Mouse (Mus musculus): Measurements from ENCODE around the gene Agap3. TPM values are rescaled to one million over a fixed set of nuclear protein-coding genes. Genes with fewer than 3 reads are reported as not detected.

The Agap3 gene
- polyA plus RNA-seq, 1 experiment from 2014 or later: 61.2 TPM

- WGBS: 60% methylated on average over 11 of the region's 11 CpGs
- Histone ChIP-seq H3K36me3 (replicated peaks) (no peaks in the 10 kb centered on the region), H3K4me1 (peaks cover 5% of the 10 kb centered on the region; the same call in 1 of the 2 replicates), H3K27me3 (peaks cover 58% of the 10 kb centered on the region), H3K9me3 (no peaks in the 10 kb centered on the region), H3K4me3 (replicated peaks) (no peak overlapping the region), H3K9ac (no peak overlapping the region), H3K4me2 (no peak overlapping the region), H3K27ac (no peak overlapping the region)
- ATAC-seq (ENCODE audit: low FRiP score): no peak
These were observed 81.4 kb downstream of the Agap3 start for GRCm38 (mm10) chr5:24533391-24533790.

DNA sequence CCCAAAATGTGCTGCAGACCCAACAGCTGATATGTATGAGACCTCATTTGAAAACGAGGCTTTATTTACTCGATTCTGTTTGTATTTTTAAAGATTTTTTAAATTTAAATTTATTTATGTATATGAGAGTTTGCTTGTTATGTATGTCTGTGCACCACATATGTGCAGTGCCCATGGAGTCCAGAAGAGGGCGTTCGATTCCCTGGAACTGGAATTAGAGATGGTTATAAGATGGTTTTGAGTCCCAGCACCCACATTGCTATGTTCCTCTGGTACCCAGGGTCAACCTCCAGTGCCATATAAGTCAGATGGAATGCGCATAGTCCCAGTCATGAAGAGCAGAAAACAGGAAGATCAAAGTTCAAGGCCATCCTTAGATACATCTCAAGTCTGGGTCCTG, 82.3 kb downstream of the Agap3 start:
- Histone ChIP-seq H3K27me3 (peaks cover 49% of the 10 kb centered on the region), H3K9ac (no peak overlapping the region), H3K4me1 (peaks cover 5% of the 10 kb centered on the region; the same call in 1 of the 2 replicates), H3K36me3 (replicated peaks) (no peaks in the 10 kb centered on the region), H3K4me3 (replicated peaks) (no peak overlapping the region), H3K27ac (no peak overlapping the region), H3K9me3 (no peaks in the 10 kb centered on the region), H3K4me2 (no peak overlapping the region)
- ATAC-seq (ENCODE audit: low FRiP score): no peak
- 61% methylated on average over 5 of the region's 5 CpGs for WGBS

DNA sequence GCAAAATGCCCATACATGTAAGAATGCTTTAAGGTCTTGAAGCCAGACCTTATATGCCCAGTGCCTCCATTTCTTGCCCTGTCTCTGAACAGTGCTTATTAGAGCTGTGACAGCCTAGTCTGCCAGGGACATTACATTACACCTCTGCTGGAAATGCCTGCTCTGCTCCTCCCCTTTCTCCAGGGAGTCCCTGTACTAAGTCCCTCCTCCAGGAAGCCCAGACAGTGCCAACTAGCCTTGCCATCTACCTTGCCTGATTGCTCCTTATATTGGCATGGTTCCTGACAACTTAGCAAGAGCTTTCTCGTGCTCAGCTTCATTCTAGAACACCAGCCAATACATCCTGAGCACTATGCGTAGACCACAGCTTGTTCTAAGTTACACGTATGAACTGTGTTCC, 83.8 kb downstream of the Agap3 start:
- Histone ChIP-seq H3K36me3 (replicated peaks) (no peaks in the 10 kb centered on the region), H3K27me3 (peaks cover 40% of the 10 kb centered on the region), H3K4me1 (peaks cover 8% of the 10 kb centered on the region; the same call in 1 of the 2 replicates), H3K4me3 (replicated peaks) (no peak overlapping the region), H3K27ac (no peak overlapping the region), H3K4me2 (no peak overlapping the region), H3K9me3 (no peaks in the 10 kb centered on the region), H3K9ac (no peak overlapping the region)
- WGBS: 89% methylated on average over 3 of the region's 3 CpGs
- ATAC-seq (ENCODE audit: low FRiP score): no peak

- H3K4me3 ChIP-seq (replicated peaks): no peak overlapping the region
- 63% methylated on average over 5 of the region's 5 CpGs for WGBS
- no peak for ATAC-seq (ENCODE audit: low FRiP score)
These were observed 84.5 kb downstream of the Agap3 start for GRCm38 (mm10) chr5:24536511-24536910.

DNA sequence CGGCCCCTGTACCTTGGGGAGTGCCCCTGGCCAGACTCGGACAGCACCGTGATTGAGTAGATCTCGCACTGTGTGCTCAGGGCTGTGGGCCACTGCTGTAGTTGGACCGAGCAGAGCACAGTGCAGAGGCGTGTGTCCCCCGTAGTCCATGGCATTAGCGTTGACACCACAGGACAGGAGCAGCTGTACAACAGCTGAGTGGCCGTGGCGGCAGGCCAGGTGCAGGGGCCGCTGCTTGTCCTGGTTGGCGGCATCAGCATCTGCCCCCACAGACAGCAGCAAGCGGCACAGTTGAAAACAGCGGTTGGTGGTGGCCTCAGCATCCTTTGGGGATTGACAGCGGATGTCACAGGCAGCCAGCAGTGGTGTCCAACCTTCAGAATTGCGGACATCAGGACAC, 85.6 kb downstream of the Agap3 start:
- Histone ChIP-seq H3K36me3 (replicated peaks) (no peaks in the 10 kb centered on the region), H3K9ac (no peak overlapping the region), H3K27me3 (peaks cover 23% of the 10 kb centered on the region), H3K27ac (no peak overlapping the region), H3K4me2 (no peak overlapping the region), H3K4me3 (replicated peaks) (no peak overlapping the region), H3K9me3 (no peaks in the 10 kb centered on the region), H3K4me1 (peaks cover 10% of the 10 kb centered on the region; the same call in 1 of the 2 replicates)
- 68% methylated on average over 16 of the region's 16 CpGs for WGBS
- no peak for ATAC-seq (ENCODE audit: low FRiP score)

More at GRCm38 (mm10) chr5:24536511-24536910, 84.5 kb downstream of the Agap3 start:
- H3K36me3 ChIP-seq (replicated peaks): no peaks in the 10 kb centered on the region
- peaks cover 10% of the 10 kb centered on the region; the same call in 1 of the 2 replicates for H3K4me1 ChIP-seq
- no peak overlapping the region for H3K4me2 ChIP-seq
- H3K27me3 ChIP-seq: peaks cover 32% of the 10 kb centered on the region
- 0 out of 2 replicates have a peak overlapping the region, but pooled peaks have one; percentile 13 for H3K27ac ChIP-seq
- H3K9ac ChIP-seq: no peak overlapping the region
- H3K9me3 ChIP-seq: no peaks in the 10 kb centered on the region

DNA sequence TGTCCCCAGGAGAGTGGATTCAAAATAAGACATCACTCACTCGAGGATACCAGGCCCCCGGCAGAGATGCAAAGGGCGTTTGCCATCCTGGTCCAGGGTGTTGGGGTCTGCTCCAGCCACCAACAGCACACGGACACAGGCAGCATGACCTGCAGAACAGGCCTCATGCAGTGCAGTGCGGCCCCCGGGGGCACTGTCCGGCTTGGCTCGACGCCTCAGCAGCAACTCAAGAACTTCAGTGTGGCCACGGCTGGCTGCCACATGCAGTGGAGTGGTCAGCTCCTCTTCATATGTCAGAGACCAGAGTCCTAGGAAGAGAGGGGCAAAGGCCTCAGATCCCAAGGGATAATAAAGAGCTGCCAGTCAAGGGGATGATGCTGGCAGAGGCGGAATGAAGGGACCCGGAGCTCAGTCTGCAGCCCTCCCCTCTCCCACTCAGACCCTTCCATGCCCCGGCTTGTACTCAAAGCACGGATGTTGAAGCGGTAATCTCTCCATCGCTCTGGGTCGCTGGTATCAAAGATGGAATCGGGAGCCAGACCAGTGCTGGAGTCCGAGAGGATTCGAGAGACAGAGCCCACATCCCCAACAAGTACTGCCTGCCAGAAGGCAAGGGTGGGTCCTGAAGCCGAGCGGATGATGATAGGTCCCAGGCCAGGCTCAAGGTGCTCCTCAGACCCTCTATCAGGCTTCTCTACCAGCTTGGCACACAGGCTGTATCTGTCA, 87.8 kb downstream of the Agap3 start:
- H3K9ac ChIP-seq: no peak overlapping the region
- H3K27me3 ChIP-seq: peaks cover 7% of the 10 kb centered on the region; the same call in 1 of the 2 replicates
- peaks cover 10% of the 10 kb centered on the region; the same call in 1 of the 2 replicates for H3K4me1 ChIP-seq
- ATAC-seq (ENCODE audit: low FRiP score): no peak
- H3K4me2 ChIP-seq: no peak overlapping the region
- H3K27ac ChIP-seq: no peak overlapping the region
- H3K9me3 ChIP-seq: no peaks in the 10 kb centered on the region
- H3K4me3 ChIP-seq (replicated peaks): no peak overlapping the region
- WGBS: 79% methylated on average over 22 of the region's 22 CpGs
- H3K36me3 ChIP-seq (replicated peaks): no peaks in the 10 kb centered on the region

GRCm38 (mm10) chr5:24540387-24541143, 88.6 kb downstream of the Agap3 start, which contains the start of gene Asb10:
TSS of gene Asb10 (minus strand) at chr5:24540978.
- no peak within 1 kb of the TSS for H3K9ac ChIP-seq
- 55% methylated on average over 14 of the region's 14 CpGs for WGBS
- H3K27me3 ChIP-seq: 0 out of 2 replicates have a peak, but pooled peaks cover 4% of the 10 kb centered on the region
- no peak within 1 kb of the TSS for H3K4me2 ChIP-seq
- H3K27ac ChIP-seq: no peak within 1 kb of the TSS
- no peak within 1 kb of the TSS for H3K4me3 ChIP-seq (replicated peaks)
- H3K4me1 ChIP-seq: peaks cover 10% of the 10 kb centered on the region; the same call in 1 of the 2 replicates
- no peak for ATAC-seq (ENCODE audit: low FRiP score)
- no peaks in the 10 kb centered on the region for H3K9me3 ChIP-seq
- H3K36me3 ChIP-seq (replicated peaks): no peaks in the 10 kb centered on the region

- Histone ChIP-seq H3K27ac (no peak overlapping the region), H3K36me3 (replicated peaks) (no peaks in the 10 kb centered on the region), H3K9me3 (no peaks in the 10 kb centered on the region), H3K4me3 (replicated peaks) (no peak overlapping the region), H3K27me3 (0 out of 2 replicates have a peak, but pooled peaks cover 4% of the 10 kb centered on the region), H3K9ac (no peak overlapping the region), H3K4me1 (peaks cover 10% of the 10 kb centered on the region; the same call in 1 of the 2 replicates), H3K4me2 (no peak overlapping the region)
- no peak for ATAC-seq (ENCODE audit: low FRiP score)
- WGBS: 49% methylated on average over 6 of the region's 6 CpGs
These were observed 89.2 kb downstream of the Agap3 start for GRCm38 (mm10) chr5:24541144-24541569.

DNA sequence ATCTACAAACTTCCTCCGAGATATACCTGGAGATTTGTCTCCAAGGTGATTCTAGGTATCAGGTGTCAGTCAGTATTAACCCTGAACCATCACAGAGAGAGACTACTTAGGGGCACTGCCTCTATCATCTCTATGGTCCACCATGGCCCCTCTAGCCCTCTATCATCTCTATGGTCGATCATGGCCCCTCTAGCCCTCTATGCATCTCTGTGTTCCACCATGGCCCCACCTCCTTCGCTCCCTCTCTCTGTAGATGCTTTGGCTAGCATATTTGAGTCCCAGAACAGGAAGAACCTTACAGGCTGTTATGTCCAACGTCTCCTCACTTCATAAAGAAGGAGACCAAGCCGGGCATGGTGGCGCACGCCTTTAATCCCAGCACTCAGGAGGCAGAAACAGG, 90.7 kb downstream of the Agap3 start:
- H3K27me3 ChIP-seq: 0 out of 2 replicates have a peak, but pooled peaks cover 4% of the 10 kb centered on the region
- ATAC-seq (ENCODE audit: low FRiP score): no peak

DNA sequence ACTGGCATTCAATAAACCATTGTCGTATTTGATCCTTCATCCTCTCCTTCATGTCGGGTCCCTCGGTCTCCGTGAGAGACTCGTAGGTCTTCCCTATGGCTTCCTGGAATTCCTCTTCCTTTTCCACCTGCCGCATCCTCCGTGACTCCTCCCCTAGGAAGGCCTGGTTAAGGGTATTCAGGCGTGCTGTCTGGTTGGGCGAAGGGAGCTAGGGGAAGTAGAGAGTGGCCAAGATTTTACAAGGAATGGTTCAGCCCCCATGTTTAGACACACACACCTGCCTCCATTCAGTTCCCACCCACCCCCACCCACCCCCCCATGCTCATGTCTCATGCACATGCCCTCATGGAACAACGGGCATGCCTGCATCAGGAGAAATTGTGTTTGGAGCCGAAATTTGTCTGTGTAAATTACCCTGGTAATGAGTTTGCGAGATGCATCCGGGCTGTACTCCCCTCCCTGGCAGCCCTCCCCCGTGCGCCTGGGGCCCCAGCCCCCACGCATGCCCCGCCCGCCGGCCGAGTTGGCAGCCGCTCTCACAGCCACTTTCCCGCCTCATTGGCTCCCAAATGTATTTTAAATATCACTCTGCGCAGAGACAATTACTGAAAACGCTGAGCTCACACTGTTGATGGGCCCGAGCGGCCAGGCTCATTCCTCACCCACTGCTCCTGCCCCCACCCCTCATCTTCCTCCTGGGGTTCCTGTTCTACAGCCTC, 98.8 kb downstream of the Agap3 start:
- no peaks in the 10 kb centered on the region for H3K9me3 ChIP-seq
- peak; percentile 86 for ATAC-seq (ENCODE audit: low FRiP score)
- H3K9ac ChIP-seq: 0 out of 2 replicates have a peak overlapping the region, but pooled peaks have one; percentile 5
- peak overlapping the region; percentile 4; the same call in 1 of the 2 replicates for H3K4me3 ChIP-seq (replicated peaks)
- H3K36me3 ChIP-seq (replicated peaks): no peaks in the 10 kb centered on the region
- H3K4me1 ChIP-seq: peaks cover 18% of the 10 kb centered on the region
- H3K4me2 ChIP-seq: peak overlapping the region; percentile 46
- H3K27me3 ChIP-seq: peaks cover 6% of the 10 kb centered on the region; the same call in 1 of the 2 replicates
- H3K27ac ChIP-seq: peak overlapping the region; percentile 63
- 30% methylated on average over 26 of the region's 26 CpGs for WGBS

More for the DNA sequence above, 90.7 kb downstream of the Agap3 start:
- H3K4me2 ChIP-seq: no peak overlapping the region
- peaks cover 7% of the 10 kb centered on the region; the same call in 1 of the 2 replicates for H3K4me1 ChIP-seq
- H3K27ac ChIP-seq: no peak overlapping the region
- H3K4me3 ChIP-seq (replicated peaks): no peak overlapping the region
- H3K36me3 ChIP-seq (replicated peaks): no peaks in the 10 kb centered on the region
- WGBS: 80% methylated on average over 7 of the region's 7 CpGs
- no peaks in the 10 kb centered on the region for H3K9me3 ChIP-seq
- no peak overlapping the region for H3K9ac ChIP-seq

GRCm38 (mm10) chr5:24551317-24551688, 99.3 kb downstream of the Agap3 start:
- peaks cover 6% of the 10 kb centered on the region; the same call in 1 of the 2 replicates for H3K27me3 ChIP-seq
- H3K4me3 ChIP-seq (replicated peaks): 0 out of 2 replicates have a peak overlapping the region, but pooled peaks have one; percentile 4
- no peaks in the 10 kb centered on the region for H3K9me3 ChIP-seq
- WGBS: 37% methylated on average over 2 of the region's 2 CpGs
- H3K9ac ChIP-seq: 0 out of 2 replicates have a peak overlapping the region, but pooled peaks have one; percentile 5
- peak overlapping the region; percentile 63 for H3K27ac ChIP-seq
- peaks cover 18% of the 10 kb centered on the region for H3K4me1 ChIP-seq
- no peaks in the 10 kb centered on the region for H3K36me3 ChIP-seq (replicated peaks)
- ATAC-seq (ENCODE audit: low FRiP score): no peak
- peak overlapping the region; percentile 46 for H3K4me2 ChIP-seq
